Mouse (Mus musculus) embryonic facial prominence, embryonic 15.5 days (tissue): ENCODE results near the gene Gfra1. TPM values are rescaled to one million over a fixed set of nuclear protein-coding genes. Genes with fewer than 3 reads are reported as not detected.

Experiments
- ATAC-seq: fragments of 200-750 bp; cut with Nextera tagmentation; 2 replicates; pipeline ENCODE4 v1.8.0; 2017; ENCODE audit warnings: low read depth, moderate TSS enrichment; ENCODE audit not compliant: insufficient number of reproducible peaks, low FRiP score, low TSS enrichment
- H3K27ac ChIP-seq: fragments of 300-500 bp; sonication (generic); replicated peaks from 2 replicates; pipeline ENCODE4 v1.5.1; 2015; ENCODE audit warnings: mild to moderate bottlenecking, inconsistent platforms
- H3K27me3 ChIP-seq: fragments of 300-500 bp; sonication (generic); 2 replicates; pipeline ENCODE4 v1.6.1; 2015; ENCODE audit warnings: inconsistent platforms
- H3K36me3 ChIP-seq: fragments of 300-500 bp; sonication (generic); 2 replicates; pipeline ENCODE4 v1.6.1; 2015; ENCODE audit warnings: mild to moderate bottlenecking, inconsistent platforms
- H3K4me1 ChIP-seq: fragments of 300-500 bp; sonication (generic); 2 replicates; pipeline ENCODE4 v1.6.1; 2015; ENCODE audit warnings: inconsistent platforms
- H3K4me2 ChIP-seq: fragments of 300-500 bp; sonication (generic); replicated peaks from 2 replicates; pipeline ENCODE4 v1.6.1; 2015; ENCODE audit warnings: mild to moderate bottlenecking, inconsistent platforms
- H3K4me3 ChIP-seq: fragments of 300-500 bp; sonication (generic); replicated peaks from 2 replicates; pipeline ENCODE4 v1.5.1; 2015; ENCODE audit warnings: mild to moderate bottlenecking, inconsistent platforms
- H3K9ac ChIP-seq: fragments of 300-500 bp; sonication (generic); 2 replicates; pipeline ENCODE4 v1.6.1; 2015; ENCODE audit warnings: inconsistent platforms
- H3K9me3 ChIP-seq: fragments of 300-500 bp; sonication (generic); replicated peaks from 2 replicates; pipeline ENCODE4 v1.6.1; 2016; ENCODE audit warnings: inconsistent platforms
- WGBS: fragments of 180-500 bp; shearing (Covaris S2); methylation state at CpG from one replicate; pipeline ENCODE4 v1.1.7; 2015; 5-methylcytosine and 5-hydroxymethylcytosine counted together
- polyA plus RNA-seq: library from polyadenylated mRNA; unstranded; fragments of >200 nt; fragmentation: Nextera tagmentation; extraction: Ambion mirVana; gene quantifications from 2 replicates; pipeline ENCODE4 v1.2.1, GENCODE M21; 2015

Gene Gfra1
- polyA plus RNA-seq, 1 experiment from 2014 or later: 55.4 TPM

GRCm38 (mm10) chr19:58441246-58441645 is 14.5 kb downstream of the Gfra1 start:
- no peak for ATAC-seq
- no peaks in the 10 kb centered on the region for H3K27me3 ChIP-seq
- H3K36me3 ChIP-seq: no peaks in the 10 kb centered on the region
- no peak overlapping the region for H3K4me3 ChIP-seq
- no peak overlapping the region for H3K9ac ChIP-seq
- no peak overlapping the region for H3K27ac ChIP-seq
- H3K4me1 ChIP-seq: peaks cover 16% of the 10 kb centered on the region
- WGBS: 91% methylated on average over 7 of the region's 7 CpGs
- H3K9me3 ChIP-seq: no peaks in the 10 kb centered on the region
- H3K4me2 ChIP-seq: no peak overlapping the region

- WGBS: 82% methylated on average over 4 of the region's 4 CpGs
- ATAC-seq: no peak
- H3K4me1 ChIP-seq: peaks cover 18% of the 10 kb centered on the region
Observed at GRCm38 (mm10) chr19:58438762-58439161, 16.9 kb downstream of the Gfra1 start.

GRCm38 (mm10) chr19:58437441-58438071 is 18.2 kb downstream of the Gfra1 start:
- Histone ChIP-seq H3K9ac (no peak overlapping the region), H3K27ac (0 out of 2 replicates have a peak overlapping the region, but pooled peaks have one; percentile 40), H3K36me3 (no peaks in the 10 kb centered on the region), H3K4me1 (peaks cover 25% of the 10 kb centered on the region), H3K9me3 (no peaks in the 10 kb centered on the region), H3K4me3 (no peak overlapping the region), H3K4me2 (no peak overlapping the region), H3K27me3 (no peaks in the 10 kb centered on the region)
- WGBS: 55% methylated on average over 10 of the region's 10 CpGs
- no peak for ATAC-seq

More at GRCm38 (mm10) chr19:58438762-58439161, 16.9 kb downstream of the Gfra1 start:
- Histone ChIP-seq H3K27ac (no peak overlapping the region), H3K9me3 (no peaks in the 10 kb centered on the region), H3K4me3 (no peak overlapping the region), H3K27me3 (no peaks in the 10 kb centered on the region), H3K4me2 (no peak overlapping the region), H3K36me3 (no peaks in the 10 kb centered on the region), H3K9ac (no peak overlapping the region)

GRCm38 (mm10) chr19:58436874-58437273 is 18.8 kb downstream of the Gfra1 start:
- H3K36me3 ChIP-seq: no peaks in the 10 kb centered on the region
- no peak overlapping the region for H3K9ac ChIP-seq
- H3K9me3 ChIP-seq: no peaks in the 10 kb centered on the region
- H3K27ac ChIP-seq: no peak overlapping the region
- no peak overlapping the region for H3K4me2 ChIP-seq
- H3K4me3 ChIP-seq: no peak overlapping the region
- WGBS: 47% methylated on average over 3 of the region's 3 CpGs
- H3K27me3 ChIP-seq: no peaks in the 10 kb centered on the region
- H3K4me1 ChIP-seq: peaks cover 25% of the 10 kb centered on the region
- ATAC-seq: no peak

GRCm38 (mm10) chr19:58435877-58436276 is 19.8 kb downstream of the Gfra1 start:
- 77% methylated on average over 5 of the region's 5 CpGs for WGBS
- H3K4me2 ChIP-seq: no peak overlapping the region
- H3K4me3 ChIP-seq: no peak overlapping the region
- no peak for ATAC-seq
- H3K27me3 ChIP-seq: no peaks in the 10 kb centered on the region
- no peaks in the 10 kb centered on the region for H3K9me3 ChIP-seq
- no peak overlapping the region for H3K27ac ChIP-seq
- H3K4me1 ChIP-seq: peaks cover 28% of the 10 kb centered on the region
- H3K9ac ChIP-seq: no peak overlapping the region
- no peaks in the 10 kb centered on the region for H3K36me3 ChIP-seq

- H3K9me3 ChIP-seq: no peaks in the 10 kb centered on the region
- no peak overlapping the region for H3K4me3 ChIP-seq
- no peak overlapping the region for H3K9ac ChIP-seq
- 51% methylated on average over 5 of the region's 5 CpGs for WGBS
- peak; percentile 27; the same call in 1 of the 2 replicates for ATAC-seq
- peaks cover 25% of the 10 kb centered on the region for H3K4me1 ChIP-seq
- no peak overlapping the region for H3K4me2 ChIP-seq
- no peaks in the 10 kb centered on the region for H3K27me3 ChIP-seq
- H3K36me3 ChIP-seq: no peaks in the 10 kb centered on the region
- H3K27ac ChIP-seq: no peak overlapping the region
Observed at GRCm38 (mm10) chr19:58432840-58433239, 22.9 kb downstream of the Gfra1 start.

- 80% methylated on average over 4 of the region's 4 CpGs for WGBS
- no peaks in the 10 kb centered on the region for H3K27me3 ChIP-seq
Observed at GRCm38 (mm10) chr19:58428546-58428945, 27.2 kb downstream of the Gfra1 start.

GRCm38 (mm10) chr19:58427348-58427747 is 28.4 kb downstream of the Gfra1 start:
- no peak overlapping the region for H3K9ac ChIP-seq
- 0 out of 2 replicates have a peak, but pooled peaks cover 8% of the 10 kb centered on the region for H3K4me1 ChIP-seq
- no peak overlapping the region for H3K4me2 ChIP-seq
- ATAC-seq: no peak
- H3K4me3 ChIP-seq: no peak overlapping the region
- H3K36me3 ChIP-seq: no peaks in the 10 kb centered on the region
- whole genome bisulfite sequencing: 86% methylated on average over 2 of the region's 2 CpGs
- no peaks in the 10 kb centered on the region for H3K27me3 ChIP-seq
- no peaks in the 10 kb centered on the region for H3K9me3 ChIP-seq
- no peak overlapping the region for H3K27ac ChIP-seq

More at GRCm38 (mm10) chr19:58428546-58428945, 27.2 kb downstream of the Gfra1 start:
- no peaks in the 10 kb centered on the region for H3K36me3 ChIP-seq
- ATAC-seq: no peak
- H3K4me1 ChIP-seq: peaks cover 14% of the 10 kb centered on the region; the same call in 1 of the 2 replicates
- H3K9me3 ChIP-seq: no peaks in the 10 kb centered on the region
- H3K4me3 ChIP-seq: no peak overlapping the region
- H3K9ac ChIP-seq: no peak overlapping the region
- H3K27ac ChIP-seq: no peak overlapping the region
- no peak overlapping the region for H3K4me2 ChIP-seq

- Histone ChIP-seq H3K27ac (no peak overlapping the region), H3K9ac (no peak overlapping the region), H3K4me2 (no peak overlapping the region), H3K4me3 (no peak overlapping the region), H3K4me1 (0 out of 2 replicates have a peak, but pooled peaks cover 7% of the 10 kb centered on the region), H3K9me3 (no peaks in the 10 kb centered on the region), H3K36me3 (no peaks in the 10 kb centered on the region), H3K27me3 (no peaks in the 10 kb centered on the region)
- ATAC-seq: no peak
- 90% methylated on average over 2 of the region's 2 CpGs for WGBS
Observed at GRCm38 (mm10) chr19:58424928-58425327, 30.8 kb downstream of the Gfra1 start.

GRCm38 (mm10) chr19:58424179-58424578 is 31.5 kb downstream of the Gfra1 start:
- no peaks in the 10 kb centered on the region for H3K9me3 ChIP-seq
- no peaks in the 10 kb centered on the region for H3K36me3 ChIP-seq
- no peak overlapping the region for H3K27ac ChIP-seq
- no peaks in the 10 kb centered on the region for H3K27me3 ChIP-seq
- whole genome bisulfite sequencing: 36% methylated on average over 3 of the region's 3 CpGs
- H3K4me3 ChIP-seq: no peak overlapping the region
- no peak overlapping the region for H3K4me2 ChIP-seq
- no peak for ATAC-seq
- peaks cover 14% of the 10 kb centered on the region; the same call in 1 of the 2 replicates for H3K4me1 ChIP-seq
- no peak overlapping the region for H3K9ac ChIP-seq

- Histone ChIP-seq H3K27me3 (no peaks in the 10 kb centered on the region), H3K36me3 (no peaks in the 10 kb centered on the region), H3K4me3 (no peak overlapping the region), H3K9me3 (no peaks in the 10 kb centered on the region), H3K27ac (no peak overlapping the region), H3K9ac (no peak overlapping the region), H3K4me2 (no peak overlapping the region), H3K4me1 (peaks cover 15% of the 10 kb centered on the region; the same call in 1 of the 2 replicates)
- ATAC-seq: peak; percentile 69; the same call in 1 of the 2 replicates
- 64% methylated on average over 4 of the region's 4 CpGs for WGBS
Observed at GRCm38 (mm10) chr19:58422916-58423493, 32.7 kb downstream of the Gfra1 start.
